Mouse (Mus musculus): Measurements from ENCODE around the gene Smchd1. TPM values are rescaled to one million over a fixed set of nuclear protein-coding genes. Genes with fewer than 3 reads are reported as not detected.

Smchd1 gene
- polyA plus RNA-seq (2015; fragmentation: Nextera tagmentation; extraction: Ambion mirVana): 24.9 and 28.9 TPM in 2 replicates

DNA sequence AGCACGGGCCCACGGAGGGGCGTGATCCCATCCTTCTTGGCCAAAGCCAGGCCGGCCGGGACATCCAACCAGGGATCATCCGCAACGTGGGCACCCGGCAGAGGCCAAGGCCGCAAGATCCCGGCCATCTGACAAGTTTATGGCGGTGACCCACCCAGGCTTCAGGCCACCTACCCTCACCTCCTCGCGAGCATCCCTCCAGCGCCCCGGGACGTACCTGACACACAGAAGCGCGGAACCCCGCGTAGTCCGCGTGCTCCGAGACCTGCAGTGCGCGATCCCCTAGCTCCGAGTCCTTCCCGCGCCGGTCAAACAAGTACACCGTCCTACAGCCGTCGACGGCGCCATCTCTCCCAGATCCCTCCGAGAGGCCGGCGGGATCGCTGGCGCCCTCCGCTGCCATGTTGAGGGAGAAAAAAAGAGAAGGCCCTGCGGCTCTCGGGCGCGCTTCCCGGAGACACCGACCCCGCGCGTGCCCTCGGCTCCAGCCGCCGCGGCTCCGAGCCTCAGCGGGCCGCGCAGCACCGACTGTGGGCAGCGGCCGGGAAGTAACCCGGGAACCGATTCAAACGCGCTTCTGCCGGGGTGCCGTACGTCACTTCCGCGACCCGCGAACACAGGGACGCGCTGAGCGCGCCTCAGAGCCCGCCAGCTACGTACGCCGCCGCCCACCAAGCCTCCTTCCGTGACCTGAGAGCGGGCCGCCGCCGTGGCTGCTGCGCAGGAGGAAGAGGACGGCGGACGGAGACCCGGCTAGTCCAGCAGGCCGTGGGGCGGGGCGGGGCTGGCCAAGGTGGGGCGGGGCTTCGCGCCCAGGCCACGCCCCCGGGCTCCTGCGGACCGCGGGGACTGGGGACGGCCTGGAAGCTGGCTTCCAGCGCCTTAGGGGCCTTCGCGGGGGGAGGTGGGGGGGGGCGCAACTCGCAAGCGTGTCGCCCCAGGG, at the start of gene Smchd1:
TSS of gene Smchd1 (minus strand) at position 582 of the 943 bp plus-strand sequence.
- Histone ChIP-seq H3K4me1 (ENCODE audit: insufficient read depth, low read depth, low read length) (no peaks in the 10 kb centered on the region; the same call in 1 of the 2 replicates), H3K4me3 (ENCODE audit: low read depth, low read length) (peak within 1 kb of the TSS; percentile 73), H3K27me3 (replicated peaks; ENCODE audit: insufficient read depth, low read length) (no peaks in the 10 kb centered on the region), H3K36me3 (ENCODE audit: insufficient read depth, low read length) (no peaks in the 10 kb centered on the region), H3K4me2 (replicated peaks; ENCODE audit: low read depth, low read length) (peak within 1 kb of the TSS; percentile 84), H3K9ac (replicated peaks; ENCODE audit: low read depth) (peak within 1 kb of the TSS; percentile 82), H3K27ac (ENCODE audit: low read length) (peak within 1 kb of the TSS; percentile 97), H3K9me3 (ENCODE audit: low read length) (no peaks in the 10 kb centered on the region)
- ATAC-seq: peak; percentile 97
- TF ChIP-seq EP300 (IDR thresholded peaks at IDR 0.05) (no peak), CTCF (IDR thresholded peaks at IDR 0.05) (peak; percentile 33)
- WGBS: under 1% methylated on average over 93 of the region's 109 CpGs
- DNase-seq (ENCODE audit: low spot score): peak; percentile 98

DNA sequence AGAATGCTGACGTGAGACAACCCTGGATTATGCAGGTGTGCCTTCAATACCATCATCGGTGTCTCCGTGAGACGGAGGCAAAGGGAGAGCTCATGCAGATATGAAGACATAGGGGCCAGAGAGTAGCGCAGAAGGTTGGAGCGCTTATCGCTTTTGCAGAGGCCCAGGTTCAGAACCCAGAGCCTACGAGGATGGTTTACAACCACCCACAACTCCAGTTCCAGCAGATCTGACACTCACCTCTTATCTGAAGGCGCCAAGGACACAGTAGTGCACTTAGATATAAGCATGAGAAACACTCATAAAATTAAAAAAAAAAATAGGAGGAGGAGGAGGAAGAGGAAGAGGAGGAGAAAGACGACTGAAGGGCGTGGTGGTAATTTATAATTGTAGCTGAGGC, 35.2 kb upstream of the Smchd1 start:
- no peak for ATAC-seq
- H3K27me3 ChIP-seq (replicated peaks; ENCODE audit: insufficient read depth, low read length): no peaks in the 10 kb centered on the region
- no peak overlapping the region for H3K27ac ChIP-seq (ENCODE audit: low read length)
- H3K9ac ChIP-seq (replicated peaks; ENCODE audit: low read depth): no peak overlapping the region
- 93% methylated on average over 11 of the region's 11 CpGs for WGBS
- no peak for TF ChIP-seq CTCF (IDR thresholded peaks at IDR 0.05)
- TF ChIP-seq EP300 (IDR thresholded peaks at IDR 0.05): no peak
- H3K9me3 ChIP-seq (ENCODE audit: low read length): no peaks in the 10 kb centered on the region
- no peak for DNase-seq (ENCODE audit: low spot score)
- no peak overlapping the region for H3K4me3 ChIP-seq (ENCODE audit: low read depth, low read length)
- no peaks in the 10 kb centered on the region for H3K4me1 ChIP-seq (ENCODE audit: insufficient read depth, low read depth, low read length)
- no peak overlapping the region for H3K4me2 ChIP-seq (replicated peaks; ENCODE audit: low read depth, low read length)
- no peaks in the 10 kb centered on the region for H3K36me3 ChIP-seq (ENCODE audit: insufficient read depth, low read length)

DNA sequence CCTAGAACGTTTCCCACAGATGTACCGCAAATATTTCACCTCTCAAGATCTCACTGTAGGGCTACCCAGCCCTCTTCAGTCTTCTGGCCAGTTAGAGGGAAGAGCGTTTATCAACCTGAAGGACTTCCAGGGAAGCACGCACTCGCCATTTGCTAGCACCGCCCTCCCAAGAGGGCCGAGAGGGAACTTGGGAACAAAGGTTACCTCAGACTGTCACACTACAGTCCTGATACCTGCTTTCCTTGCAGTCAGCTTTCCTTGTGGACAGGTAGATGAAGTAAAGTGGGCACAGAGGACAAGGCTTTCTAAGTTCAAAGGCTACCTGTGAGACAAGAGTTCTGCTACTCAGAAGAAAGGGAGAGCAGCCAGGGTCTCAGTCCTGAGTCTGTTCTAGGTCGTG, 31.7 kb upstream of the Smchd1 start:
- Histone ChIP-seq H3K4me1 (ENCODE audit: insufficient read depth, low read depth, low read length) (no peaks in the 10 kb centered on the region), H3K9ac (replicated peaks; ENCODE audit: low read depth) (no peak overlapping the region), H3K36me3 (ENCODE audit: insufficient read depth, low read length) (no peaks in the 10 kb centered on the region), H3K4me2 (replicated peaks; ENCODE audit: low read depth, low read length) (no peak overlapping the region), H3K27ac (ENCODE audit: low read length) (no peak overlapping the region), H3K4me3 (ENCODE audit: low read depth, low read length) (no peak overlapping the region), H3K27me3 (replicated peaks; ENCODE audit: insufficient read depth, low read length) (no peaks in the 10 kb centered on the region), H3K9me3 (ENCODE audit: low read length) (no peaks in the 10 kb centered on the region)
- 77% methylated on average over 8 of the region's 8 CpGs for WGBS
- DNase-seq (ENCODE audit: low spot score): no peak
- ATAC-seq: no peak
- no peak for TF ChIP-seq EP300 (IDR thresholded peaks at IDR 0.05)
- TF ChIP-seq CTCF (IDR thresholded peaks at IDR 0.05): no peak

DNA sequence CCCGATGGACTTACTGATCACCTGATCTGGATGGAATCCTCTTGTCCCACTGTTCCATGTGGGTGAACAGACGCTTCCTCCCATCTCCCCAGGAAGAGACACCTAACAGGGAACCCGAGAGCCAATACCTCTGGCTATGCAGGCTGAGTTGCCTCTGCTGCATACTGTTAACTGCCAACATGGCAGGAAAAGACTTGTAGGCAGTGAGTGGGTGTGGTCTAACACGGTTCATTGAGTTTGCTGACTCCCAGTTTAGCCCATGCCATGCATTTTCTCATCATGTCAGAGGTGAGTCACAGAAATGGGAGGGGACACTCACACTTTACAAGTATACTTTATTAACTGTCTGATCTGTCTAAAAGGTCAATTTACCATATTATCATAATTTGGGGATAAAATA, 20.6 kb upstream of the Smchd1 start:
- Histone ChIP-seq H3K4me2 (replicated peaks; ENCODE audit: low read depth, low read length) (no peak overlapping the region), H3K4me3 (ENCODE audit: low read depth, low read length) (no peak overlapping the region), H3K9ac (replicated peaks; ENCODE audit: low read depth) (no peak overlapping the region), H3K4me1 (ENCODE audit: insufficient read depth, low read depth, low read length) (no peaks in the 10 kb centered on the region), H3K9me3 (ENCODE audit: low read length) (no peaks in the 10 kb centered on the region), H3K27ac (ENCODE audit: low read length) (no peak overlapping the region), H3K27me3 (replicated peaks; ENCODE audit: insufficient read depth, low read length) (no peaks in the 10 kb centered on the region), H3K36me3 (ENCODE audit: insufficient read depth, low read length) (no peaks in the 10 kb centered on the region)
- TF ChIP-seq CTCF (IDR thresholded peaks at IDR 0.05): no peak
- TF ChIP-seq EP300 (IDR thresholded peaks at IDR 0.05): no peak
- DNase-seq (ENCODE audit: low spot score): no peak
- no peak for ATAC-seq
- 85% methylated on average over 4 of the region's 4 CpGs for WGBS

DNA sequence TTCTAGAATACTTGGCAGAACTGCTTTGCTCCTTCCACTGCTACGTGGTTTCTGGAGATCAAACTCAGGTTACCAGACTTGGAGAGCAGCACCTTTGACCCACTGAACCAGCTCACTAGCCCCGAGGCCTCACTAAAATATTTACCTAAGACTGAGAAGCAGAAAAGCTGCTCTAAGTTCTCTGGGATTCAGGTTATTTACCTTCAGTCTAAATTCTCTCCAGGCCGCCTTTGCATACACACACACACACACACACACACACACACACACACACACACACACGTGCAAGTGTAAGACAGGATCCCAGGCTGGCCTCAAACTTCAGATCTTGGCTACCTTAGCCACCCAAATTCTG, 16.2 kb upstream of the Smchd1 start:
- no peak for DNase-seq (ENCODE audit: low spot score)

GRCm38 (mm10) chr17:71490666-71491331, 15.7 kb upstream of the Smchd1 start:
- Histone ChIP-seq H3K4me2 (replicated peaks; ENCODE audit: low read depth, low read length) (no peak overlapping the region), H3K27me3 (replicated peaks; ENCODE audit: insufficient read depth, low read length) (no peaks in the 10 kb centered on the region), H3K36me3 (ENCODE audit: insufficient read depth, low read length) (no peaks in the 10 kb centered on the region), H3K9ac (replicated peaks; ENCODE audit: low read depth) (no peak overlapping the region), H3K4me1 (ENCODE audit: insufficient read depth, low read depth, low read length) (no peaks in the 10 kb centered on the region), H3K4me3 (ENCODE audit: low read depth, low read length) (no peak overlapping the region), H3K9me3 (ENCODE audit: low read length) (no peaks in the 10 kb centered on the region), H3K27ac (ENCODE audit: low read length) (peak overlapping the region; percentile 72)
- DNase-seq (ENCODE audit: low spot score) (peak; percentile 64), ATAC-seq (peak; percentile 88)
- peak; percentile 38; the same call in 1 of the 2 replicates for TF ChIP-seq EP300 (IDR thresholded peaks at IDR 0.05)
- TF ChIP-seq CTCF (IDR thresholded peaks at IDR 0.05): no peak
- 44% methylated on average over 9 of the region's 9 CpGs for WGBS

More for the DNA sequence above, 16.2 kb upstream of the Smchd1 start:
- no peak overlapping the region for H3K4me2 ChIP-seq (replicated peaks; ENCODE audit: low read depth, low read length)
- TF ChIP-seq EP300 (IDR thresholded peaks at IDR 0.05) (no peak), CTCF (IDR thresholded peaks at IDR 0.05) (no peak)
- no peaks in the 10 kb centered on the region for H3K36me3 ChIP-seq (ENCODE audit: insufficient read depth, low read length)
- H3K4me1 ChIP-seq (ENCODE audit: insufficient read depth, low read depth, low read length): no peaks in the 10 kb centered on the region
- ATAC-seq: no peak; the same call in 1 of the 2 replicates
- no peak overlapping the region for H3K9ac ChIP-seq (replicated peaks; ENCODE audit: low read depth)
- H3K9me3 ChIP-seq (ENCODE audit: low read length): no peaks in the 10 kb centered on the region
- peak overlapping the region; percentile 72 for H3K27ac ChIP-seq (ENCODE audit: low read length)
- no peaks in the 10 kb centered on the region for H3K27me3 ChIP-seq (replicated peaks; ENCODE audit: insufficient read depth, low read length)
- H3K4me3 ChIP-seq (ENCODE audit: low read depth, low read length): no peak overlapping the region
- 30% methylated on average over 4 of the region's 4 CpGs for WGBS
